Comparison of ENCODE assay signal across 9 mouse cellular contexts in genomic region chr5:119613413-119613812, GRCm38 (mm10). TPM values are rescaled to one million over a fixed set of nuclear protein-coding genes. Genes with fewer than 3 reads are reported as not detected.
DNase-seq lines count a peak whose midpoint lies in the region; ATAC-seq and TF ChIP-seq lines count a peak whose summit lies in the region.
"Had no signal": no experiment of that assay in that cellular context is flagged by ENCODE, and none has a peak within 500 bp of the region (broad histone marks: within the 10 kb centered on the region; RNA-seq: fewer than 3 reads in every experiment).

No protein-coding gene starts in this region.

- no peak overlapping the region for H3K9ac ChIP-seq in kidney, postnatal 0 days (ENCODE audit: low read depth, low read length)
- no peak overlapping the region; the same call in 1 of the 2 replicates for H3K9ac ChIP-seq in ES-E14 (ENCODE audit: insufficient read depth, low read depth, low read length, poor library complexity, severe bottlenecking)
- no peak overlapping the region for H3K9ac ChIP-seq in hindbrain, postnatal 0 days (replicated peaks; ENCODE audit: low read length)
- H3K9ac ChIP-seq: heart, embryonic 12.5 days had no signal

- H3K9me3 ChIP-seq in kidney, postnatal 0 days (replicated peaks; ENCODE audit: low read length), result no peaks in the 10 kb centered on the region
- no peaks in the 10 kb centered on the region for H3K9me3 ChIP-seq in ES-E14 (ENCODE audit: control insufficient read depth, insufficient read depth, low read depth, low read length)
- H3K9me3 ChIP-seq in hindbrain, postnatal 0 days (ENCODE audit: low read length), result no peaks in the 10 kb centered on the region
- H3K9me3 ChIP-seq: heart, embryonic 12.5 days had no signal

- TF ChIP-seq CTCF in kidney, postnatal 0 days (IDR thresholded peaks at IDR 0.05; ENCODE audit: low read depth), result no peak
- TF ChIP-seq CTCF in hindbrain, postnatal 0 days (IDR thresholded peaks at IDR 0.05; ENCODE audit: low read depth), result no peak

- WGBS in kidney, postnatal 0 days, result 43% methylated on average over 6 of the region's 6 CpGs
- 15% methylated on average over 6 of the region's 6 CpGs for WGBS in hindbrain, postnatal 0 days

- in situ Hi-C loops in ES-E14 (cut with MboI; ENCODE audit: low sequenced_read_pairs in 2 of 2, unreplicated experiment in 2 of 2), result no loop called here

- H3K36me3 ChIP-seq in kidney, postnatal 0 days (ENCODE audit: insufficient read depth, low read length), result no peaks in the 10 kb centered on the region
- no peaks in the 10 kb centered on the region for H3K36me3 ChIP-seq in ES-E14 (ENCODE audit: control insufficient read depth, insufficient read depth, low read length, poor library complexity, severe bottlenecking)
- no peaks in the 10 kb centered on the region for H3K36me3 ChIP-seq in hindbrain, postnatal 0 days (ENCODE audit: insufficient read depth, low read length)
- H3K36me3 ChIP-seq: heart, embryonic 12.5 days had no signal

- no peak overlapping the region for H3K4me2 ChIP-seq in kidney, postnatal 0 days (ENCODE audit: low read length)
- H3K4me2 ChIP-seq in hindbrain, postnatal 0 days (ENCODE audit: low read depth, low read length), result no peak overlapping the region
- H3K4me2 ChIP-seq: heart, embryonic 12.5 days had no signal

- no peak overlapping the region for H3K27ac ChIP-seq in kidney, postnatal 0 days
- peak overlapping the region; percentile 85; the same call in 1 of the 2 replicates for H3K27ac ChIP-seq in ES-E14 (ENCODE audit: insufficient read depth, low read depth, low read length, poor library complexity, severe bottlenecking)
- no peak overlapping the region for H3K27ac ChIP-seq in hindbrain, postnatal 0 days

- no peaks in the 10 kb centered on the region for H3K27me3 ChIP-seq in kidney, postnatal 0 days (ENCODE audit: insufficient read depth, low read length)
- no peaks in the 10 kb centered on the region for H3K27me3 ChIP-seq in hindbrain, postnatal 0 days (ENCODE audit: insufficient read depth, low read length)

- H3K4me3 ChIP-seq in kidney, postnatal 0 days (replicated peaks; ENCODE audit: low read depth, low read length), result no peak overlapping the region
- H3K4me3 ChIP-seq in ES-E14 (ENCODE audit: insufficient read depth in 1 of 2, low read depth in 1 of 2, low read length in 2 of 2, poor library complexity in 1 of 2, severe bottlenecking in 1 of 2), result no peak overlapping the region
- H3K4me3 ChIP-seq in hindbrain, postnatal 0 days (ENCODE audit: low read length), result no peak overlapping the region
- H3K4me3 ChIP-seq: heart, embryonic 12.5 days had no signal

- H3K4me1 ChIP-seq in kidney, postnatal 0 days (replicated peaks; ENCODE audit: insufficient read depth, low read length), result no peaks in the 10 kb centered on the region
- H3K4me1 ChIP-seq in ES-E14 (ENCODE audit: control insufficient read depth in 2 of 2, insufficient read depth in 2 of 2, low read length in 2 of 2, poor library complexity in 1 of 2), result peaks cover 4 to 30% of the 10 kb centered on the region in 2 experiments; a peak in 3 of 4 replicates
- no peaks in the 10 kb centered on the region for H3K4me1 ChIP-seq in hindbrain, postnatal 0 days (ENCODE audit: insufficient read depth, low read length)

- no peak for ATAC-seq in kidney, postnatal 0 days (replicated peaks; ENCODE audit: low FRiP score, low read depth)
- ATAC-seq in hindbrain, postnatal 0 days, result peak; percentile 32; the same call in 1 of the 2 replicates

- DNase-seq in kidney, postnatal 0 days (ENCODE audit: low spot score), result peak; percentile 17
- DNase-seq in kidney, adult 9 months, result no peak
- no peak for DNase-seq in ES-E14 (ENCODE audit: low read depth, low spot score)
- peak; percentile 37 for DNase-seq in adrenal gland, postnatal 25 days
- peak; percentile 42 for DNase-seq in hindbrain, postnatal 0 days (ENCODE audit: low spot score)
- no peak for DNase-seq in layer of hippocampus, postnatal 36 days
- DNase-seq in thymus, adult 18-20 months, result no peak
- DNase-seq in cerebellum, adult 8-10 months, result no peak

TF ChIP-seq in ES-E14, 5 proteins besides CTCF, POLR2A, EP300 and RAD21:
- TF ChIP-seq MAFK (IDR thresholded peaks at IDR 0.05; ENCODE audit: insufficient read depth, low read depth, low read length) (no peak), CHD2 (IDR thresholded peaks at IDR 0.05; ENCODE audit: low read depth, low read length) (no peak), HCFC1 (IDR thresholded peaks at IDR 0.05; ENCODE audit: borderline replicate concordance, insufficient read depth, low read length) (no peak), ZC3H11A (IDR thresholded peaks at IDR 0.05; ENCODE audit: borderline replicate concordance, low read depth, low read length) (no peak), ZNF384 (IDR thresholded peaks at IDR 0.05; ENCODE audit: low read depth, low read length) (no peak)
TF ChIP-seq in ES-E14: peak in this region for 0.

RNA-seq across cellular contexts. Expression of gene Tbx3, which starts 57.1 kb away (rescaled TPM):
- 32.9 and 36.8 TPM in 2 replicates for polyA plus RNA-seq in kidney, postnatal 0 days (2015; fragmentation: Nextera tagmentation; extraction: Ambion mirVana)
- total RNA-seq in ES-E14 (2012; rRNA removed), result 30.5 and 47.9 TPM in 2 replicates
- total RNA-seq in adrenal gland, postnatal 25 days (2021), result 215 and 277 TPM in 2 replicates
- total RNA-seq in hindbrain, postnatal 0 days (2014; rRNA removed), result 1.3 and 6.7 TPM in 2 replicates
- polyA plus RNA-seq in hindbrain, postnatal 0 days (2015; fragmentation: Nextera tagmentation; extraction: Ambion mirVana), result 2.4 and 2.9 TPM in 2 replicates
- 1 to 10 TPM; 2.1 to 3.1 TPM for total RNA-seq in layer of hippocampus, postnatal 36 days (2021)

Comparison
In these comparisons a context has a peak if more than half of its experiments do, and no peak if none do; other contexts are left out.
1. DNase-seq: peak in kidney, postnatal 0 days (single experiment), adrenal gland, postnatal 25 days (single experiment) and hindbrain, postnatal 0 days (single experiment); none in kidney, adult 9 months (single experiment), ES-E14 (single experiment), layer of hippocampus, postnatal 36 days (0 of 2), thymus, adult 18-20 months (0 of 2) and cerebellum, adult 8-10 months (single experiment).